Comparison of ENCODE assay signal across 8 mouse cellular contexts in genomic region chr13:20489698-20490417, GRCm38 (mm10).
DNase-seq lines count a peak whose midpoint lies in the region; ATAC-seq and TF ChIP-seq lines count a peak whose summit lies in the region.

No protein-coding gene starts in this region.

- TF ChIP-seq CTCF in hindbrain, postnatal 0 days (IDR thresholded peaks at IDR 0.05; ENCODE audit: low read depth) = peak; percentile 71

- no peaks in the 10 kb centered on the region for H3K36me3 ChIP-seq in hindbrain, postnatal 0 days (ENCODE audit: insufficient read depth, low read length)

- H3K27ac ChIP-seq in hindbrain, postnatal 0 days = no peak overlapping the region

- no peak overlapping the region for H3K9ac ChIP-seq in hindbrain, postnatal 0 days (replicated peaks; ENCODE audit: low read length)

- peak; percentile 94 for DNase-seq in heart, adult 11 months
- DNase-seq in heart, postnatal 25 days (ENCODE audit: low spot score) = no peak
- DNase-seq in CD4-positive, CD25-positive, alpha-beta regulatory T cell, adult 2 months (ENCODE audit: low read depth, low spot score) = peak; percentile 57
- DNase-seq in c-Kit-positive CD71-positive TER-119-positive erythroid progenitor cells, embryonic 14.5 days (ENCODE audit: low spot score) = peak; percentile 41
- peak; percentile 76 for DNase-seq in hindbrain, postnatal 0 days (ENCODE audit: low spot score)
- peak; percentile 30 for DNase-seq in neural tube, embryonic 10.5 days (ENCODE audit: extremely low spot score, low spot score)
- no peak for DNase-seq in layer of hippocampus, postnatal 36 days
- no peak for DNase-seq in cerebellum, postnatal 4 days (ENCODE audit: low spot score in 2 of 2)

- WGBS in hindbrain, postnatal 0 days = 65% methylated on average over 8 of the region's 8 CpGs

- no peaks in the 10 kb centered on the region for H3K4me1 ChIP-seq in hindbrain, postnatal 0 days (ENCODE audit: insufficient read depth, low read length)

- peak; percentile 74; the same call in 1 of the 2 replicates for ATAC-seq in hindbrain, postnatal 0 days

- H3K9me3 ChIP-seq in hindbrain, postnatal 0 days (ENCODE audit: low read length) = no peaks in the 10 kb centered on the region

- no peaks in the 10 kb centered on the region for H3K27me3 ChIP-seq in hindbrain, postnatal 0 days (ENCODE audit: insufficient read depth, low read length)

- intact Hi-C loops in heart, postnatal 25 days (cut with DNase I) = no loop called here

- no peak overlapping the region for H3K4me3 ChIP-seq in hindbrain, postnatal 0 days (ENCODE audit: low read length)

- no peak overlapping the region for H3K4me2 ChIP-seq in hindbrain, postnatal 0 days (ENCODE audit: low read depth, low read length)

Comparison
In these comparisons a context has a peak if more than half of its experiments do, and no peak if none do; other contexts are left out.
1. DNase-seq: peak in heart, adult 11 months (single experiment), CD4-positive, CD25-positive, alpha-beta regulatory T cell, adult 2 months (single experiment), c-Kit-positive CD71-positive TER-119-positive erythroid progenitor cells, embryonic 14.5 days (single experiment), hindbrain, postnatal 0 days (single experiment) and neural tube, embryonic 10.5 days (single experiment); none in heart, postnatal 25 days (single experiment), layer of hippocampus, postnatal 36 days (0 of 2) and cerebellum, postnatal 4 days (0 of 2).